Mouse (Mus musculus): ENCODE measurements around the gene Socs2.

DNA sequence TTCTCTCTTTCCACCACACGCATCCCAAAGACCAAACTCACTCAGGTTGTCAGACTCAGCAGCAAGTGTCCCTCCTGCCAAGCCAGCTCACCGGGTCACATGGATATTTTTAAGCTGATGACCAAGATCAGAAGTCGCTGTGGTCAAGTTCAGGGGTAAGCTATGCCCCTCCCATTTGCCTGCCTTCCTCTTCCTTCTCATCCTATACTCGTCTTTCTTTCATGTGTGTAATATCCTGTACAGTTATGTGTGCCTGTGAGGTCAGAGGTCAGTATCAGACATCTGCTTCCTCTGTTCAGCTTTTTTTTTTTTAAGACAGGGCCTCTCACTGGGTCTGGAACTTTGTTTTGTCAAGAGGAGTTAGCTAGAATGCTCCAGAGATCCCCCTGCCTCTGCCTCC lies 25.4 kb upstream of the Socs2 start:
- no peak for TF ChIP-seq CTCF (IDR thresholded peaks at IDR 0.05; ENCODE audit: low read depth)
- no peak for TF ChIP-seq EP300 (IDR thresholded peaks at IDR 0.05; ENCODE audit: low read depth)

All from liver, embryonic 14.5 days (tissue).